Mouse (Mus musculus) ES-E14 (cell line): ENCODE results near the gene Atl1. TPM values are rescaled to one million over a fixed set of nuclear protein-coding genes. Genes with fewer than 3 reads are reported as not detected.

Experiments
- DNase-seq: peaks from one replicate; pipeline ENCODE4 v3.0.0-alpha.2; 2013; ENCODE audit warnings: low read depth, low spot score
- H3K27ac ChIP-seq: 2 replicates; pipeline ENCODE4 v1.5.1; 2012; ENCODE audit warnings: low read depth, mild to moderate bottlenecking, low read length, moderate library complexity, mixed read lengths; ENCODE audit not compliant: poor library complexity, insufficient read depth, severe bottlenecking
- H3K36me3 ChIP-seq: 2 replicates; pipeline ENCODE4 v1.6.1; 2012; ENCODE audit warnings: mild to moderate bottlenecking, low read length, moderate library complexity, mixed read lengths; ENCODE audit not compliant: control insufficient read depth, poor library complexity, insufficient read depth, severe bottlenecking
- H3K4me1 ChIP-seq, 2 experiments: fragments of 150-350 bp in 1 of 2; sonication (generic) in 1 of 2; 2 replicates each; pipeline ENCODE4 v1.6.1; 2012; ENCODE audit warnings: low read length in 2 of 2, mild to moderate bottlenecking in 1 of 2, mixed read lengths in 1 of 2; ENCODE audit not compliant: control insufficient read depth in 2 of 2, insufficient read depth in 2 of 2, poor library complexity in 1 of 2
- H3K4me3 ChIP-seq, 2 experiments: fragments of 150-350 bp in 1 of 2; sonication (generic) in 1 of 2; 2 replicates each; pipeline ENCODE4 v1.5.1; 2012; ENCODE audit warnings: low read length in 2 of 2, low read depth in 1 of 2, mild to moderate bottlenecking in 1 of 2, mixed read lengths in 1 of 2; ENCODE audit not compliant: insufficient read depth in 1 of 2, poor library complexity in 1 of 2, severe bottlenecking in 1 of 2
- H3K9ac ChIP-seq: 2 replicates; pipeline ENCODE4 v1.6.1; 2012; ENCODE audit warnings: low read depth, mild to moderate bottlenecking, low read length, mixed read lengths; ENCODE audit not compliant: poor library complexity, insufficient read depth, severe bottlenecking
- H3K9me3 ChIP-seq: fragments of 150-350 bp; sonication (generic); 2 replicates; pipeline ENCODE4 v1.6.1; 2012; ENCODE audit warnings: low read depth, mild to moderate bottlenecking, low read length; ENCODE audit not compliant: control insufficient read depth, insufficient read depth
- CHD2 ChIP-seq: IDR thresholded peaks from 2 replicates; pipeline ENCODE4 v1.6.1; 2014; ENCODE audit warnings: mild to moderate bottlenecking, low read depth, low read length, inconsistent platforms
- HCFC1 ChIP-seq: IDR thresholded peaks from 2 replicates; pipeline ENCODE4 v1.6.1; 2012; ENCODE audit warnings: low read length, inconsistent platforms, borderline replicate concordance; ENCODE audit not compliant: insufficient read depth
- MAFK ChIP-seq: IDR thresholded peaks from 2 replicates; pipeline ENCODE4 v1.6.1; 2014; ENCODE audit warnings: mild to moderate bottlenecking, low read depth, low read length, inconsistent platforms; ENCODE audit not compliant: insufficient read depth
- ZC3H11A ChIP-seq: IDR thresholded peaks from 2 replicates; pipeline ENCODE4 v1.6.1; 2012; ENCODE audit warnings: low read depth, mild to moderate bottlenecking, inconsistent platforms, low read length, borderline replicate concordance
- ZNF384 ChIP-seq: IDR thresholded peaks from 2 replicates; pipeline ENCODE4 v1.6.1; 2012; ENCODE audit warnings: low read depth, low read length, inconsistent platforms
- in situ Hi-C, 2 experiments: fragments of 600-800 bp; cut with MboI; formaldehyde crosslinking; loops; one replicate each; pipeline ENCODE4 v1.15.1; 2025; ENCODE audit warnings: low sequenced_read_pairs in 2 of 2, inconsistent platforms in 1 of 2; ENCODE audit not compliant: unreplicated experiment in 2 of 2
- total RNA-seq: library from RNA; depleted of rRNA; stranded (reverse); fragments of 300-350 nt; gene quantifications from 2 replicates; pipeline ENCODE4 v1.2.3, GENCODE M21; 2012

The Atl1 gene
- total RNA-seq, 1 experiment: 2.5 TPM

DNA sequence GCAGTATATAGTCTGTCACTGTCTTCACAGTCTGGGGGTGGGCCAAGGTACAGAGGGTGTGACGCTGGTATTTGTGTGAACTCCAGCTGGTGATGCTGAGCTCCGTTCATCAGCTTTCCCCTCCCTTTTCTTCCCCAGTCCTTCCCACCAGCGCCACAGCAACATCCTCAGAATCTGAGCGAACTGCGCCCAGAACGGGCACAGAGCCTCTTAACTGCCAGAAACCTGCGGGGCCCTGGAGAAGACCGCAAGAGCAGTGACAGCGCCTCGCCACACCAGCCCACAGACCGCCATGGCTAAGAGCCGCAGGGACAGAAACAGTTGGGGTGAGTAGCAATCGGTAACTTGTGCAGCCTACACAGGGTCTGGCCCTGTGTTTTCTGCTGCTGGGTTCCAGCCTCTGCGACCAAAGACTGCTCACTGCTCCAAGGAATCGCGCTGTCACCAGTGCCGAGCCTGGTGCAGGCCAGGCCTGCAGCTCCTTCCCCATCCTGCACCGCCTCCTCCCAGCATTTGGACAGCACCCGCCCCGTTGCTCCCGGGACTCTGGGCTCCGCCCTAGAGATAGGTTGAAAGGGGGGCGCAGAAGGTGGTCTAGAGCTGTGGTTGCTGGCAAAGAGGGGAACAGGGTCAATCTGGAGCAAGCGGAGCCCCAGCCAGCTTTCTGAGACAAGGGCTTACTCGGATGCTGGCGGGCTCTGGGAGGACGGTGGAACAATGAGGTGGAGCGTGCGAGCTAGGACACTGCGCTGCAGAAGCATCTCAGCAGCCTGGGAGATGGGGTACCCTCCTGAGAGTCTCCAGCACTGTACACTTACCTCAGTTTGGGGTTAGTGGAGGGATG, 15.5 kb downstream of the Atl1 start:
- H3K4me3 ChIP-seq: peak overlapping the region; percentile 6 to 47; a peak in 3 of 4 replicates
- no peak overlapping the region for H3K27ac ChIP-seq
- no peak for DNase-seq
- H3K4me1 ChIP-seq: peaks cover 2 to 3% of the 10 kb centered on the region in 2 experiments; a peak in 3 of 4 replicates
- H3K9ac ChIP-seq: no peak overlapping the region
- no peaks in the 10 kb centered on the region for H3K36me3 ChIP-seq
- no peaks in the 10 kb centered on the region for H3K9me3 ChIP-seq
- no peak for TF ChIP-seq ZNF384
- no peak for TF ChIP-seq CHD2
- no peak for TF ChIP-seq MAFK
- TF ChIP-seq ZC3H11A: no peak
- in situ Hi-C loops: no loop called here

DNA sequence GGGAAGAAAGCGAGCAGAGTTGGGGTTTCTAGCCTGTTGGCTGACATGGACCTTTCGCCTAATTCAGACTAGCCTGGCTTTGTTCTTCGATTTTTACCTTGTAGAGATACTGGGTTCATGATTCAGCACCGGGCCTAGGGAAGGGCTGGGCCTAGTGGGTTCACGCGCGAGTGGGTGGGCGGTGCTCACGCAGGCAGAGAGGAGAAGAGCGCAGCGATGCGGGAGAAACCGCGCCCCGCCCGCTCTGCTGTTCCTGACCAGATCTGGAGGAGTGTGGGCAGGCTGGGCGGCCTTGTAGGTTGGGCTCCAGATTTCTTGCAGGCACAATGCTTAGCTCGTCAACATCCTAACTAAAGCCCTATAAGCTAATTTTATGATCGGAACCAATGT, 16.1 kb downstream of the Atl1 start:
- no peak overlapping the region for H3K9ac ChIP-seq
- peaks cover 2 to 3% of the 10 kb centered on the region in 2 experiments; a peak in 3 of 4 replicates for H3K4me1 ChIP-seq
- H3K27ac ChIP-seq: no peak overlapping the region
- no peaks in the 10 kb centered on the region for H3K36me3 ChIP-seq
- TF ChIP-seq MAFK (no peak), ZNF384 (no peak), CHD2 (no peak), HCFC1 (no peak), ZC3H11A (no peak)
- peak overlapping the region in 1 of 2 experiments; percentile 47; a peak in 1 of 4 replicates for H3K4me3 ChIP-seq
- no peak for DNase-seq
- in situ Hi-C loops: no loop called here
- no peaks in the 10 kb centered on the region for H3K9me3 ChIP-seq

GRCm38 (mm10) chr12:69911906-69912305, 19.5 kb downstream of the Atl1 start:
- Histone ChIP-seq H3K4me3 (no peak overlapping the region), H3K4me1 (peaks cover 2 to 3% of the 10 kb centered on the region in 2 experiments; a peak in 3 of 4 replicates)
- in situ Hi-C loops: no loop called here

DNA sequence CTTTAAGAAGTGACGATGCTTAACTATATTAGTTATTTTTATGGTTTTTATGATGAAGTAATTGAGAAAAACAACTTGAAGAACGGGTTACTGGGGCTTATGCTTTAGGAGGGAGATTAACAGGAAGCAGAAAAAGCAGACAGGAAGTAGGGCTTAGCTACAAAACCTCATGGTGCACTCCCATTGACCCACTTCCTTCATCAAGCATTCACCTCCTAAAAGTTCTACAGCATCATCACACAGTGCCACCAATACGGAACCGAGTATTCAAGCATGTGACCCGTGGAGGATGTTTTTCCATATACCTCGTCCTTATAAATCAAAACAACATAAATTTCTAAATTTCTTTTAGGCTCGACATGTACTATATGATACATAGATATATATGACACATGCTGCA, 20.3 kb downstream of the Atl1 start:
- in situ Hi-C loops: no loop called here
- no peak for DNase-seq
- H3K9ac ChIP-seq: no peak overlapping the region
- H3K4me1 ChIP-seq: peaks cover 2 to 3% of the 10 kb centered on the region in 2 experiments; a peak in 3 of 4 replicates
- H3K4me3 ChIP-seq: no peak overlapping the region
- TF ChIP-seq ZC3H11A: no peak
- no peak for TF ChIP-seq ZNF384
- no peak for TF ChIP-seq HCFC1
- no peak for TF ChIP-seq CHD2
- no peak for TF ChIP-seq MAFK
- H3K9me3 ChIP-seq: no peaks in the 10 kb centered on the region
- H3K27ac ChIP-seq: no peak overlapping the region
- H3K36me3 ChIP-seq: no peaks in the 10 kb centered on the region

More at GRCm38 (mm10) chr12:69911906-69912305, 19.5 kb downstream of the Atl1 start:
- TF ChIP-seq MAFK (no peak), HCFC1 (no peak), ZC3H11A (no peak), CHD2 (no peak), ZNF384 (no peak)
- Histone ChIP-seq H3K36me3 (no peaks in the 10 kb centered on the region), H3K9me3 (no peaks in the 10 kb centered on the region), H3K9ac (no peak overlapping the region), H3K27ac (no peak overlapping the region)
- no peak for DNase-seq

DNA sequence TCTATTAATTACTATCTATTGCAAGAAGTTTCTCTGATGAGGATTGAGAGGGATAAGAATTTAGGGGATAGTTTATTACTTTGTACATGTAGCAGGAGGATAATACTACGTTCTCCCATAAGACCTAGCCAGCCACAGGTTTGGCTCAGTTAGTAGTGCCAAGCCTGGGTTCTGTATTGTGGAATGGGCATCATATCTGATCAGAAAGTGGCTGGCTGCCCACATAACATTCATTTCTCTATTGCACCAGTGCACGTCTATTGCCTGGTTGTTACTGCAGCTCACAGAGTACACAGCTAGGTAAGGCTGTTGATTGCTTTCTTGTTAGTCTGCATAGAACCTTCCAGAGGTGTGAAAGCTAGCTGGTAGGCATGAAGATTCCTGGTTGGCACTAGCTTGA, 25.5 kb downstream of the Atl1 start:
- no peak for DNase-seq
- Histone ChIP-seq H3K27ac (no peak overlapping the region), H3K9me3 (no peaks in the 10 kb centered on the region), H3K4me3 (no peak overlapping the region), H3K9ac (no peak overlapping the region), H3K4me1 (no peaks in the 10 kb centered on the region), H3K36me3 (no peaks in the 10 kb centered on the region)
- in situ Hi-C loops: no loop called here
- TF ChIP-seq MAFK: no peak
- no peak for TF ChIP-seq ZC3H11A
- no peak for TF ChIP-seq CHD2
- no peak for TF ChIP-seq ZNF384
- no peak for TF ChIP-seq HCFC1
